Mouse (Mus musculus): ENCODE data around the gene Csrp3. TPM values are rescaled to one million over a fixed set of nuclear protein-coding genes. Genes with fewer than 3 reads are reported as not detected.

The Csrp3 gene
- polyA plus RNA-seq, 1 experiment from 2014 or later = 4.0 TPM

DNA sequence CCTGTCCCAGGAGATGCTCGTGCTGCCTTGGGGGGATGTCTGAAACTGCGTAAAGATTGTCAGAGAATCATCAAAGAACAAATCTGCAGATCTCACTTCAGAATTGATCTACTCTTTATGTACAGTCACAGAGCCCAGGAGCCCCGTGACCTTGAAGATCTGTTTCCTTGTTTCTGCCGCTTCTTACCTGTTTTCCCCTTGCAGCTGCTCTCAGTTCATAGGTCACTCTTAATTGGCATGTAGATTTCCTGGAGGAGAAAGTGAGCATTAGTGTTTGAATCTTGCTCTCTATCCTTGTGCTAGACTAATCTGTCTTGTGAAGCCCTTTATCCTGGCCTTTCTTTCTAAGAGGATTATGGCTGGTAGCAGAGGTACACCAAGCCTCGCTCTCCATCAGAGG, 26.2 kb downstream of the Csrp3 start:
- no peak for DNase-seq (ENCODE audit: low spot score)
- H3K9me3 ChIP-seq (replicated peaks; ENCODE audit: control insufficient read depth, low read length) = no peaks in the 10 kb centered on the region
- no peak overlapping the region for H3K4me2 ChIP-seq (ENCODE audit: low read depth, low read length)
- no peak overlapping the region for H3K9ac ChIP-seq (replicated peaks; ENCODE audit: low read length)
- no peak for ATAC-seq (replicated peaks; ENCODE audit: insufficient number of reproducible peaks, low FRiP score, low TSS enrichment, low read depth)
- H3K4me3 ChIP-seq (ENCODE audit: low read depth, low read length) = no peak overlapping the region
- H3K4me1 ChIP-seq (ENCODE audit: control insufficient read depth, insufficient read depth, low read length) = no peaks in the 10 kb centered on the region
- H3K27ac ChIP-seq (replicated peaks; ENCODE audit: low read depth, low read length) = no peak overlapping the region
- no peaks in the 10 kb centered on the region for H3K27me3 ChIP-seq (ENCODE audit: control insufficient read depth, insufficient read depth, low read length)
- no peaks in the 10 kb centered on the region; the same call in 1 of the 2 replicates for H3K36me3 ChIP-seq (replicated peaks; ENCODE audit: control insufficient read depth, insufficient read depth, low read depth, low read length)
- 83% methylated on average over 5 of the region's 5 CpGs for WGBS

DNA sequence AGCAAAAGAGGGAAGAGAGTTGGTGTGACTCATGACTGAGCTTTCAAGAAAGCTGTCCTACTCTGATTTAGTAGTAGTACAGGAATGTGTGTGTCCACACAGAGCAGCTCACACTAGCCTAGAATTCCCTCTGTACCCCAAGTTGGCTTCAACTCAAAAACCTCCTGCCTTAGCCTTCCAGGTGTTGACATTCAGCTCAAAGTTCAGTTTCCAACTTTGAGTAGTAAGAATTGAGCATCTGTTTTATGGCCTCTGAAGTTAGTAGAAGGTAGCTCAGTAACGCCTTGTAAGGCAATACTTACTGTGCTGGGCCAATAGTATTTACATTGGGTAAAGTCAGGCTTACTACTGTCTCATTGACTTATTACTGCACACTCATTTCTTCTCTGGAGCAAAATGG, 34.2 kb downstream of the Csrp3 start:
- Histone ChIP-seq H3K27me3 (ENCODE audit: control insufficient read depth, insufficient read depth, low read length) (no peaks in the 10 kb centered on the region), H3K27ac (replicated peaks; ENCODE audit: low read depth, low read length) (no peak overlapping the region), H3K4me3 (ENCODE audit: low read depth, low read length) (no peak overlapping the region), H3K4me2 (ENCODE audit: low read depth, low read length) (no peak overlapping the region), H3K36me3 (replicated peaks; ENCODE audit: control insufficient read depth, insufficient read depth, low read depth, low read length) (no peaks in the 10 kb centered on the region; the same call in 1 of the 2 replicates), H3K4me1 (ENCODE audit: control insufficient read depth, insufficient read depth, low read length) (no peaks in the 10 kb centered on the region), H3K9ac (replicated peaks; ENCODE audit: low read length) (no peak overlapping the region), H3K9me3 (replicated peaks; ENCODE audit: control insufficient read depth, low read length) (no peaks in the 10 kb centered on the region)
- no peak for ATAC-seq (replicated peaks; ENCODE audit: insufficient number of reproducible peaks, low FRiP score, low TSS enrichment, low read depth)
- WGBS = 91% methylated on average over 1 of the region's 1 CpGs
- no peak for DNase-seq (ENCODE audit: low spot score)

DNA sequence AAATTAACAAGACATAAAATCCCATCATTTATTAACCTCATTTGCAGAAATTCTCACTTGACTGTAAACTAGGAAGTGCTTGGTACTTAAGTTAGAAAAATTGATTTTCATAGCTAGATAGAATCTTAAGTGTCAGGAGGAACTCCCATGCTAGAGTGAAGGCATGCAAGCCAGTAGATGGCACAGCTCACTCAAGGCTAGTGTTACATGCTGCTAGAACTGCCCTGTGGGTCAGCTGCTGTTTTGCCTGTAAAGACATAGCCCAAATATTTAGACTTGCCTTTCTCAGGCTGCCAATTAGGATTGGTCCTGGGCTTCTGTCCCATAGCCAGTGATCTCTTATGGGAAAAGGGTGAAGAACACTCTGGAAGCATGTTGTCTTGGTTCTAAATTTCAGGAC, 35.5 kb downstream of the Csrp3 start:
- Histone ChIP-seq H3K27me3 (ENCODE audit: control insufficient read depth, insufficient read depth, low read length) (no peaks in the 10 kb centered on the region), H3K4me3 (ENCODE audit: low read depth, low read length) (no peak overlapping the region), H3K9ac (replicated peaks; ENCODE audit: low read length) (no peak overlapping the region), H3K4me2 (ENCODE audit: low read depth, low read length) (no peak overlapping the region), H3K36me3 (replicated peaks; ENCODE audit: control insufficient read depth, insufficient read depth, low read depth, low read length) (no peaks in the 10 kb centered on the region; the same call in 1 of the 2 replicates), H3K9me3 (replicated peaks; ENCODE audit: control insufficient read depth, low read length) (no peaks in the 10 kb centered on the region), H3K27ac (replicated peaks; ENCODE audit: low read depth, low read length) (no peak overlapping the region), H3K4me1 (ENCODE audit: control insufficient read depth, insufficient read depth, low read length) (no peaks in the 10 kb centered on the region)
- no peak for ATAC-seq (replicated peaks; ENCODE audit: insufficient number of reproducible peaks, low FRiP score, low TSS enrichment, low read depth)
- DNase-seq (ENCODE audit: low spot score) = no peak

DNA sequence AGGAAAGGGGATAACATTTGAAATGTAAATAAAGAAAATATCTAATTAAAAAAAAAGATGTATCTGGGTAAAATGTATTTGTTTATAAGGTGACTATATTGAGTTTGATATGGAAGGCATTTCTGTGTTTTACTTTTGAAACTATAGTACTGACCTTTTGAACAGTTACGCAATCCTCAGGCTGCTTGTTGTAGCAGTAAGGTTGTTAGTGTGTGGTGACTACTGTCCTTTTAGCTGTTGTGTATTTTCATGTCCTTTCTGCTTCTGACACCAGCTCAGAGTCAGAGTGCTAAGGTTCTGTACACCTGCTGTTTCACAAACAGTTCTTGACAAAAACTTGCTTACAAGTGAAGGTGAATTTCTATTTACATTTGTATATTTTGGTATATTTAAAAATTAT, 37.2 kb downstream of the Csrp3 start:
- Histone ChIP-seq H3K9ac (replicated peaks; ENCODE audit: low read length) (no peak overlapping the region), H3K4me3 (ENCODE audit: low read depth, low read length) (no peak overlapping the region), H3K27ac (replicated peaks; ENCODE audit: low read depth, low read length) (no peak overlapping the region), H3K36me3 (replicated peaks; ENCODE audit: control insufficient read depth, insufficient read depth, low read depth, low read length) (no peaks in the 10 kb centered on the region; the same call in none of the 2 replicates), H3K4me2 (ENCODE audit: low read depth, low read length) (no peak overlapping the region), H3K9me3 (replicated peaks; ENCODE audit: control insufficient read depth, low read length) (no peaks in the 10 kb centered on the region), H3K27me3 (ENCODE audit: control insufficient read depth, insufficient read depth, low read length) (no peaks in the 10 kb centered on the region), H3K4me1 (ENCODE audit: control insufficient read depth, insufficient read depth, low read length) (no peaks in the 10 kb centered on the region)
- DNase-seq (ENCODE audit: low spot score) (no peak), ATAC-seq (replicated peaks; ENCODE audit: insufficient number of reproducible peaks, low FRiP score, low TSS enrichment, low read depth) (no peak)
- 97% methylated on average over 1 of the region's 1 CpGs for WGBS

DNA sequence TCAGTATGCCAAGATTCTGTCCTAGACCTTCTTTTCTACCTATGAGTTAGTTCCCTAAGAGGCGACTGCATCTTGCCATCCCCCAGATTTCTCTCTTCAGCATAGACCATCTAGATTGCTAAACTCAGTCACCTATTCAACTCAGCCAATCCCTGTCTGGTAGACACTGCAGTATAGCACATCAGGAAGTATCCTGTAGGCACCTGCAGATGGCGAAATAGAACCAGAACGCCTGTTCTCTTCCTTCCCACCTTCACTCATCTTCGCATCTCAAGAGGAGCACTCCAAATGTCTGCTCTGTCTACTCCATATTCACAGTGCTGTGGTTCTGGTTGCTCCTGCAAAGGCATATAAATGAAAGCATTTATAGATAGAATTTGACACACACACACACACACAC, 41.2 kb downstream of the Csrp3 start:
- Histone ChIP-seq H3K36me3 (replicated peaks; ENCODE audit: control insufficient read depth, insufficient read depth, low read depth, low read length) (no peaks in the 10 kb centered on the region; the same call in none of the 2 replicates), H3K4me2 (ENCODE audit: low read depth, low read length) (no peak overlapping the region), H3K27ac (replicated peaks; ENCODE audit: low read depth, low read length) (no peak overlapping the region), H3K9me3 (replicated peaks; ENCODE audit: control insufficient read depth, low read length) (no peaks in the 10 kb centered on the region), H3K27me3 (ENCODE audit: control insufficient read depth, insufficient read depth, low read length) (no peaks in the 10 kb centered on the region), H3K9ac (replicated peaks; ENCODE audit: low read length) (no peak overlapping the region), H3K4me3 (ENCODE audit: low read depth, low read length) (no peak overlapping the region), H3K4me1 (ENCODE audit: control insufficient read depth, insufficient read depth, low read length) (no peaks in the 10 kb centered on the region)
- 88% methylated on average over 4 of the region's 4 CpGs for WGBS
- DNase-seq (ENCODE audit: low spot score) (no peak), ATAC-seq (replicated peaks; ENCODE audit: insufficient number of reproducible peaks, low FRiP score, low TSS enrichment, low read depth) (no peak)

DNA sequence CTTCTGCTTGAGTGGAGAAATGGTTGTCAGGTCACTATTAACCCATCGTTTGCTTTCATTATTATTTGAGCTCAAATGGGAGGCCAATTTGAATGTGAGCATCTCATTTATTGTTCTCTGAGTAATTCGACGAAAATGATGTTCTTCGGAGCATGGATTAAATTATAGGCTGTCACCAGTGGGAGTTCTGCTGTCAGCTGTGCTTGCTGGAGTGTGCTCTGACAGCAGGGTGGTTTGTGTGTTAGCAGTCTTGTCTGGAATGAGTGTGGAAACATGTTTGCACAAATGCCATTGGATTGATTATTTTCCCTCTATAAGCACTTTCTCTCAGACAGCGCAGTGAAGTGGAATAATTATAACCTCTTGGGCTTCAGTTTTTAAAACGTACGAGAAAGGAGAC, 44.5 kb downstream of the Csrp3 start:
- H3K27ac ChIP-seq (replicated peaks; ENCODE audit: low read depth, low read length) = no peak overlapping the region
- no peaks in the 10 kb centered on the region for H3K9me3 ChIP-seq (replicated peaks; ENCODE audit: control insufficient read depth, low read length)
- no peaks in the 10 kb centered on the region; the same call in none of the 2 replicates for H3K36me3 ChIP-seq (replicated peaks; ENCODE audit: control insufficient read depth, insufficient read depth, low read depth, low read length)
- DNase-seq (ENCODE audit: low spot score) (no peak), ATAC-seq (replicated peaks; ENCODE audit: insufficient number of reproducible peaks, low FRiP score, low TSS enrichment, low read depth) (no peak)
- no peaks in the 10 kb centered on the region for H3K27me3 ChIP-seq (ENCODE audit: control insufficient read depth, insufficient read depth, low read length)
- no peaks in the 10 kb centered on the region for H3K4me1 ChIP-seq (ENCODE audit: control insufficient read depth, insufficient read depth, low read length)
- no peak overlapping the region for H3K9ac ChIP-seq (replicated peaks; ENCODE audit: low read length)
- no peak overlapping the region for H3K4me2 ChIP-seq (ENCODE audit: low read depth, low read length)
- WGBS = 84% methylated on average over 7 of the region's 7 CpGs
- no peak overlapping the region for H3K4me3 ChIP-seq (ENCODE audit: low read depth, low read length)

DNA sequence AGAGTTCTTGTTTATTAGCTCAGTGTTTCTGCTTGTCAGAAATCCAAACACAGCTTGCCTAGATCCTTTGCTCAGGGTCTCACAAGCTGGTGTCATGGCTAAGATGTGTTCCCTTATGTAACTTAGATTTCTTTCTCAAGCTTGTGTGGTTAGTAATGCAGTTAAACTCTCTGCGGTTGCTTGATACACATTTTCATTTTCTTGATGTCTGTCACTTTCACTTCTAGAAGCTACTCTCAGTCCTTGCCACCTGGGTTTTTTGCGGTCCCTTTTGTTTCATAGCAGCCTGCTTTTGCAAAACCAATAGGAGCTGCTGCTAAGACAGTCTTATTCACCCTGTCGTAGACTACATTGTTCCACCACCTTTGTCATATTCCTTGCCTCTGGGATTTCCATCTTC, 52.7 kb downstream of the Csrp3 start:
- Histone ChIP-seq H3K4me1 (ENCODE audit: control insufficient read depth, insufficient read depth, low read length) (no peaks in the 10 kb centered on the region), H3K4me3 (ENCODE audit: low read depth, low read length) (no peak overlapping the region), H3K27ac (replicated peaks; ENCODE audit: low read depth, low read length) (no peak overlapping the region), H3K27me3 (ENCODE audit: control insufficient read depth, insufficient read depth, low read length) (no peaks in the 10 kb centered on the region), H3K9ac (replicated peaks; ENCODE audit: low read length) (no peak overlapping the region), H3K36me3 (replicated peaks; ENCODE audit: control insufficient read depth, insufficient read depth, low read depth, low read length) (no peaks in the 10 kb centered on the region), H3K9me3 (replicated peaks; ENCODE audit: control insufficient read depth, low read length) (no peaks in the 10 kb centered on the region), H3K4me2 (ENCODE audit: low read depth, low read length) (no peak overlapping the region)
- DNase-seq (ENCODE audit: low spot score) (no peak), ATAC-seq (replicated peaks; ENCODE audit: insufficient number of reproducible peaks, low FRiP score, low TSS enrichment, low read depth) (no peak)
- WGBS = 90% methylated on average over 3 of the region's 3 CpGs

DNA sequence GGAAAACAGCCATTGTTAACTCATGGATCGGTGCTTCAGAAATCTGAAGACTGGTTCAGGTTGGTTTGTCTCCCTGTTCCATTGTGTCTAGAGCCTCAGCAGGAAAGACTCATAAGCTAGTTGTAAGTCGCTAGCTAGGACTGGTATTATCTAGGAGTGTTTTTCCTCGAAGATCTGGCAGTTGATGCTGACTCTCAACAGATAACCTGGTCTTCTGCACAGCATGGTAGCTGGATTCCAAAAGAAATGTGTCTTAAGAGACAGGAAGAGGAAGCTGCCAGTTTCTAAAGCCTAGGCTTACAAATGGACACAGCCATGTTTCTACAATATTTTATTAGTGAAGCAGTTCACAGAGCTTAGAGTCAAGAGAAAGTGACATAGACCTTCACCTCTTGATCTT, 56.4 kb downstream of the Csrp3 start:
- ATAC-seq (replicated peaks; ENCODE audit: insufficient number of reproducible peaks, low FRiP score, low TSS enrichment, low read depth) (no peak), DNase-seq (ENCODE audit: low spot score) (no peak)
- Histone ChIP-seq H3K4me2 (ENCODE audit: low read depth, low read length) (no peak overlapping the region), H3K27me3 (ENCODE audit: control insufficient read depth, insufficient read depth, low read length) (no peaks in the 10 kb centered on the region), H3K4me1 (ENCODE audit: control insufficient read depth, insufficient read depth, low read length) (no peaks in the 10 kb centered on the region), H3K27ac (replicated peaks; ENCODE audit: low read depth, low read length) (no peak overlapping the region), H3K36me3 (replicated peaks; ENCODE audit: control insufficient read depth, insufficient read depth, low read depth, low read length) (no peaks in the 10 kb centered on the region), H3K9ac (replicated peaks; ENCODE audit: low read length) (no peak overlapping the region), H3K9me3 (replicated peaks; ENCODE audit: control insufficient read depth, low read length) (no peaks in the 10 kb centered on the region), H3K4me3 (ENCODE audit: low read depth, low read length) (no peak overlapping the region)
- WGBS = 88% methylated on average over 3 of the region's 3 CpGs

Measured in embryonic facial prominence, embryonic 11.5 days (tissue).